Mouse (Mus musculus) heart, embryonic 14.5 days (tissue): ENCODE results near the gene Mpz. TPM values are rescaled to one million over a fixed set of nuclear protein-coding genes. Genes with fewer than 3 reads are reported as not detected.
A peak's percentile ranks its signal among the peaks of the same experiment; 100 is the strongest.

Experiments used
- ATAC-seq: fragments of 200-750 bp; cut with Nextera tagmentation; 2 replicates; pipeline ENCODE4 v1.8.0; 2017; ENCODE audit warnings: low read depth, moderate TSS enrichment; ENCODE audit not compliant: insufficient number of reproducible peaks, insufficient read depth, low FRiP score
- H3K27ac ChIP-seq, 2 experiments: fragments of 200-500 bp in 1 of 2; fragments of 300-500 bp in 1 of 2; sonication (generic) in 1 of 2; replicated peaks in 1 of 2; 2 replicates each; pipeline ENCODE4 v1.5.1; 2012 to 2014; ENCODE audit warnings: low read depth in 2 of 2, low read length in 2 of 2, control low read depth in 1 of 2, mild to moderate bottlenecking in 1 of 2, mixed read lengths in 1 of 2; ENCODE audit not compliant: control insufficient read depth in 1 of 2, insufficient read depth in 1 of 2
- H3K27me3 ChIP-seq: fragments of 300-500 bp; sonication (generic); 2 replicates; pipeline ENCODE4 v1.6.1; 2014; ENCODE audit warnings: mild to moderate bottlenecking, low read length, control low read depth; ENCODE audit not compliant: control insufficient read depth, insufficient read depth
- H3K36me3 ChIP-seq: fragments of 300-500 bp; sonication (generic); 2 replicates; pipeline ENCODE4 v1.6.1; 2014; ENCODE audit warnings: mild to moderate bottlenecking, control low read depth, low read length, mixed read lengths; ENCODE audit not compliant: control insufficient read depth, insufficient read depth
- H3K4me1 ChIP-seq, 2 experiments: fragments of 200-500 bp in 1 of 2; fragments of 300-500 bp in 1 of 2; sonication (generic) in 1 of 2; 2 replicates each; pipeline ENCODE4 v1.6.1; 2012 to 2014; ENCODE audit warnings: low read length in 2 of 2, control low read depth in 1 of 2, mixed read lengths in 1 of 2; ENCODE audit not compliant: control insufficient read depth in 2 of 2, insufficient read depth in 2 of 2
- H3K4me2 ChIP-seq: fragments of 300-500 bp; sonication (generic); 2 replicates; pipeline ENCODE4 v1.6.1; 2014; ENCODE audit warnings: mild to moderate bottlenecking, low read length
- H3K4me3 ChIP-seq, 2 experiments: fragments of 200-500 bp in 1 of 2; fragments of 300-500 bp in 1 of 2; sonication (generic) in 1 of 2; 2 replicates each; pipeline ENCODE4 v1.5.1; 2012 to 2014; ENCODE audit warnings: low read length in 2 of 2, mild to moderate bottlenecking in 2 of 2, control low read depth in 1 of 2, low read depth in 1 of 2, moderate library complexity in 1 of 2; ENCODE audit not compliant: control insufficient read depth in 1 of 2, insufficient read depth in 1 of 2
- H3K9ac ChIP-seq: fragments of 300-500 bp; sonication (generic); 2 replicates; pipeline ENCODE4 v1.6.1; 2014; ENCODE audit warnings: mild to moderate bottlenecking, low read length
- H3K9me3 ChIP-seq: fragments of 300-500 bp; sonication (generic); 2 replicates; pipeline ENCODE4 v1.6.1; 2016; ENCODE audit warnings: low read length, control low read depth; ENCODE audit not compliant: control insufficient read depth
- WGBS: fragments of 180-500 bp; shearing (Covaris S2); extraction: QIAGEN DNeasy Blood & Tissue Kit; methylation state at CpG from one replicate; pipeline ENCODE4 v1.1.7; 2014; 5-methylcytosine and 5-hydroxymethylcytosine counted together
- polyA plus RNA-seq: library from polyadenylated mRNA; unstranded; fragments of >200 nt; fragmentation: Nextera tagmentation; extraction: Ambion mirVana; gene quantifications from 2 replicates; pipeline ENCODE4 v1.2.1, GENCODE M21; 2014

Mpz gene
- polyA plus RNA-seq, 1 experiment from 2014 or later: not detected

- 49% methylated on average over 7 of the region's 7 CpGs for WGBS
- H3K4me1 ChIP-seq: 0 out of 4 replicates have a peak, but pooled peaks cover 0 to 2% of the 10 kb centered on the region in 2 experiments
- no peaks in the 10 kb centered on the region for H3K27me3 ChIP-seq
- no peak overlapping the region for H3K4me3 ChIP-seq
- no peak overlapping the region for H3K9ac ChIP-seq
- no peak overlapping the region for H3K4me2 ChIP-seq
- no peak overlapping the region for H3K27ac ChIP-seq
- no peak for ATAC-seq
- no peaks in the 10 kb centered on the region for H3K9me3 ChIP-seq
- H3K36me3 ChIP-seq: no peaks in the 10 kb centered on the region
Observed at GRCm38 (mm10) chr1:171204249-171204644, 53.7 kb downstream of the Mpz start.

GRCm38 (mm10) chr1:171205704-171206493 is 55.4 kb downstream of the Mpz start:
- Histone ChIP-seq H3K4me2 (no peak overlapping the region), H3K9me3 (no peaks in the 10 kb centered on the region), H3K9ac (no peak overlapping the region), H3K27me3 (no peaks in the 10 kb centered on the region), H3K4me3 (no peak overlapping the region), H3K27ac (no peak overlapping the region), H3K36me3 (no peaks in the 10 kb centered on the region), H3K4me1 (peaks cover 3 to 4% of the 10 kb centered on the region in 2 experiments; a peak in 2 of 4 replicates)
- ATAC-seq: no peak
- 55% methylated on average over 6 of the region's 6 CpGs for WGBS

- Histone ChIP-seq H3K27me3 (no peaks in the 10 kb centered on the region), H3K4me1 (peaks cover 3 to 4% of the 10 kb centered on the region in 2 experiments; a peak in 2 of 4 replicates), H3K9ac (no peak overlapping the region), H3K27ac (no peak overlapping the region), H3K36me3 (no peaks in the 10 kb centered on the region), H3K9me3 (no peaks in the 10 kb centered on the region), H3K4me3 (no peak overlapping the region), H3K4me2 (peak overlapping the region; percentile 16; the same call in 1 of the 2 replicates)
- ATAC-seq: no peak
- WGBS: 11% methylated on average over 4 of the region's 4 CpGs
Observed at GRCm38 (mm10) chr1:171209409-171209808, 58.9 kb downstream of the Mpz start.

Other genes with a start within 250 kb of the Mpz start
- gene Fcrlb, start 237.8 kb upstream of the Mpz start, polyA plus RNA-seq: 0.15 TPM in 1 of 2 replicates, not detected in the other
- 0.15 TPM in 2 replicates for gene Fcrla, start 223.1 kb upstream of the Mpz start, polyA plus RNA-seq
- gene Fcgr2b, start 174.2 kb upstream of the Mpz start, polyA plus RNA-seq: 0.82 and 1.1 TPM in 2 replicates
- 1.0 and 1.5 TPM in 2 replicates for gene Fcgr4, start 131.8 kb upstream of the Mpz start, polyA plus RNA-seq
- gene Fcgr3, start 85.8 kb upstream of the Mpz start, polyA plus RNA-seq: 9.7 and 9.8 TPM in 2 replicates
- gene Cfap126, start 36.8 kb upstream of the Mpz start, polyA plus RNA-seq: 3.0 and 4.7 TPM in 2 replicates
- gene Sdhc, start 108 bp upstream of the Mpz start, polyA plus RNA-seq: 622 and 642 TPM in 2 replicates
- gene Pcp4l1, start 45.6 kb downstream of the Mpz start, polyA plus RNA-seq: 58.8 TPM in 2 replicates
- 0.28 and 0.32 TPM in 2 replicates for gene Nr1i3, start 63.3 kb downstream of the Mpz start, polyA plus RNA-seq
- gene Tomm40l, start 71.8 kb downstream of the Mpz start, polyA plus RNA-seq: 54.2 and 58.4 TPM in 2 replicates
- gene Apoa2, start 74.3 kb downstream of the Mpz start, polyA plus RNA-seq: 5.3 TPM in 2 replicates
- gene Fcer1g, start 83.7 kb downstream of the Mpz start, polyA plus RNA-seq: 30.1 and 37.7 TPM in 2 replicates
- gene Adamts4, start 99.7 kb downstream of the Mpz start, polyA plus RNA-seq: 2.8 and 3.0 TPM in 2 replicates
- 541 and 561 TPM in 2 replicates for gene Ndufs2, start 100.7 kb downstream of the Mpz start, polyA plus RNA-seq
- 52.8 and 55.6 TPM in 2 replicates for gene B4galt3, start 119.6 kb downstream of the Mpz start, polyA plus RNA-seq
- 42.9 and 44.8 TPM in 2 replicates for gene Ppox, start 130.5 kb downstream of the Mpz start, polyA plus RNA-seq
- gene Usp21, start 137.3 kb downstream of the Mpz start, polyA plus RNA-seq: 43.2 and 45.5 TPM in 2 replicates
- gene Ufc1, start 144.3 kb downstream of the Mpz start, polyA plus RNA-seq: 96.0 and 111 TPM in 2 replicates
- 31.4 and 42.4 TPM in 2 replicates for gene Dedd, start 178.4 kb downstream of the Mpz start, polyA plus RNA-seq
- 28.4 and 31.8 TPM in 2 replicates for gene Nit1, start 194.9 kb downstream of the Mpz start, polyA plus RNA-seq
- gene Pfdn2, start 195.0 kb downstream of the Mpz start, polyA plus RNA-seq: 34.3 and 42.2 TPM in 2 replicates
- gene Klhdc9, start 210.1 kb downstream of the Mpz start, polyA plus RNA-seq: 0.63 and 1.0 TPM in 2 replicates
- gene Nectin4, start 219.4 kb downstream of the Mpz start, polyA plus RNA-seq: 0.12 TPM in 1 of 2 replicates, not detected in the other
- 0.54 and 0.62 TPM in 2 replicates for gene Arhgap30, start 238.2 kb downstream of the Mpz start, polyA plus RNA-seq